In the genomic region with DNA sequence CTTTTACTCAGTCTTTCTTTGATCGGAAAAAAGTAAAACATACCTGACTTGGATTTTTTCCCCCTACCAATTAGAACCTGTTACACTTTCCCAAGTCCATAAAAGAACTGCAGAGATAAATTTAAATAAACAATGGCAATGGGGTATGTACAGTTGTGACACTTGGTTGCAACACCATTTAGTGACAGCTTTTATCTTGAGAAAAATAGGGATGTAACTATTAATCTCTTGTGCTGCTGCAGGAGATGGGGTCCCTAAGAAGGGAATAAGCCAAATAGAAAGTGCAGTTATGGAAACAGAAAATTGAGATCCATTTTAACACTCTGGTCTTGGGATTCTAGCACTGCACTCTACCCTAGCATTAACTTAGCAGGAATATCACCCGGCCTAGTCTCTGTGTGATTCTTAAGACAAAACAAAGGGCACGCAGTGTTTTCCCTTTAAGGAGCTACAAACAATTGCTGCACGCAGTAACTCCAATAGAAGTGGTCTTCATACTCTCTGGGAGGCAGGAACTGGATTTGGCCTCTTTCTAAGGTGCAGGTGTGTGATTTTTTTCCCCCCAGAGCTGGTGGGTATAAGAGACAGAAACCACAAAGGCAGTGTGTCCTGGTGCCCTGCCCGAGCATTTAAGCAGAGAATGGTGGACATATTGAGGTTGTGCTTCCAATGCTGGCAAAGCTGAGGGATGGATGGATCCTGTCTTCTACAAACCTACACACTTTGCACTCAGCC, we compare ENCODE assay signal across 9 mouse cellular contexts. TPM values are rescaled to one million over a fixed set of nuclear protein-coding genes. Genes with fewer than 3 reads are reported as not detected.
DNase-seq lines count a peak whose midpoint lies in the region; ATAC-seq and TF ChIP-seq lines count a peak whose summit lies in the region.
"Had no signal": no experiment of that assay in that cellular context is flagged by ENCODE, and none has a peak within 500 bp of the region (broad histone marks: within the 10 kb centered on the region; RNA-seq: fewer than 3 reads in every experiment).

No protein-coding gene starts in this region.

- no peak for DNase-seq in layer of hippocampus, adult 2 months (ENCODE audit: low spot score in 2 of 2)
- DNase-seq in layer of hippocampus, adult 9-11 months, result no peak
- DNase-seq in forebrain, embryonic 14.5 days (ENCODE audit: low spot score), result no peak
- no peak for DNase-seq in right cerebral cortex, adult 18-20 months
- no peak for DNase-seq in cerebellum, adult 11 months
- DNase-seq in ovary, postnatal 14 days (ENCODE audit: low spot score), result no peak

- H3K4me3 ChIP-seq in layer of hippocampus, adult 2 months, result peak overlapping the region; percentile 68
- peak overlapping the region; percentile 36; the same call in 1 of the 2 replicates for H3K4me3 ChIP-seq in forebrain, embryonic 14.5 days (ENCODE audit: low read depth, low read length)
- peak overlapping the region; percentile 51 for H3K4me3 ChIP-seq in limb, embryonic 13.5 days
- no peak overlapping the region for H3K4me3 ChIP-seq in neural tube, embryonic 12.5 days

- H3K4me2 ChIP-seq in forebrain, embryonic 14.5 days (ENCODE audit: low read length), result peak overlapping the region; percentile 84
- peak overlapping the region; percentile 94 for H3K4me2 ChIP-seq in limb, embryonic 13.5 days (replicated peaks)
- peak overlapping the region; percentile 80 for H3K4me2 ChIP-seq in neural tube, embryonic 12.5 days (replicated peaks)

- no peak for ATAC-seq in forebrain, embryonic 14.5 days
- no peak for ATAC-seq in limb, embryonic 13.5 days (ENCODE audit: low FRiP score, low read depth)
- ATAC-seq in neural tube, embryonic 12.5 days (ENCODE audit: low FRiP score, low read depth), result no peak

- H3K27me3 ChIP-seq in forebrain, embryonic 14.5 days (replicated peaks; ENCODE audit: control insufficient read depth, insufficient read depth, low read length), result peaks cover 12% of the 10 kb centered on the region; the same call in 1 of the 2 replicates
- peaks cover 5% of the 10 kb centered on the region for H3K27me3 ChIP-seq in limb, embryonic 13.5 days
- 0 out of 2 replicates have a peak, but pooled peaks cover 10% of the 10 kb centered on the region for H3K27me3 ChIP-seq in neural tube, embryonic 12.5 days (replicated peaks)

- H3K27ac ChIP-seq in layer of hippocampus, adult 2 months, result peak overlapping the region; percentile 91
- no peak overlapping the region for H3K27ac ChIP-seq in forebrain, embryonic 14.5 days (ENCODE audit: low read depth, low read length)
- peak overlapping the region; percentile 70; the same call in 1 of the 2 replicates for H3K27ac ChIP-seq in limb, embryonic 13.5 days
- no peak overlapping the region for H3K27ac ChIP-seq in neural tube, embryonic 12.5 days

- H3K9ac ChIP-seq in forebrain, embryonic 14.5 days (ENCODE audit: low read length), result peak overlapping the region; percentile 74; the same call in 1 of the 2 replicates
- peak overlapping the region; percentile 76 for H3K9ac ChIP-seq in limb, embryonic 13.5 days
- no peak overlapping the region for H3K9ac ChIP-seq in neural tube, embryonic 12.5 days

- H3K9me3 ChIP-seq in forebrain, embryonic 14.5 days (replicated peaks; ENCODE audit: control insufficient read depth, low read length), result no peaks in the 10 kb centered on the region
- H3K9me3 ChIP-seq in limb, embryonic 13.5 days, result no peaks in the 10 kb centered on the region
- H3K9me3 ChIP-seq in neural tube, embryonic 12.5 days, result no peaks in the 10 kb centered on the region

- H3K36me3 ChIP-seq in forebrain, embryonic 14.5 days (ENCODE audit: control insufficient read depth, insufficient read depth, low read length), result no peaks in the 10 kb centered on the region
- H3K36me3 ChIP-seq in limb, embryonic 13.5 days, result no peaks in the 10 kb centered on the region
- H3K36me3 ChIP-seq in neural tube, embryonic 12.5 days, result no peaks in the 10 kb centered on the region
- H3K36me3 ChIP-seq: G1E had no signal

- WGBS in forebrain, embryonic 14.5 days, result 12% methylated on average over 5 of the region's 5 CpGs
- WGBS in limb, embryonic 13.5 days, result 40% methylated on average over 5 of the region's 5 CpGs
- WGBS in neural tube, embryonic 12.5 days, result 13% methylated on average over 5 of the region's 5 CpGs

- peaks cover 25% of the 10 kb centered on the region for H3K4me1 ChIP-seq in forebrain, embryonic 14.5 days (ENCODE audit: control insufficient read depth, insufficient read depth, low read length)
- peaks cover 58% of the 10 kb centered on the region for H3K4me1 ChIP-seq in limb, embryonic 13.5 days
- peaks cover 15% of the 10 kb centered on the region for H3K4me1 ChIP-seq in neural tube, embryonic 12.5 days

- TF ChIP-seq CTCF in layer of hippocampus, adult 2 months (conservative IDR thresholded peaks at IDR 0.05), result no peak

RNA-seq across cellular contexts. Expression of gene Nfia, which starts 20.1 kb away (rescaled TPM):
- total RNA-seq in layer of hippocampus, adult 2 months (2021), result 100 to 1,000 TPM; 113 to 115 TPM
- 71.5 and 85.9 TPM in 2 replicates for polyA plus RNA-seq in forebrain, embryonic 14.5 days (2014; fragmentation: Nextera tagmentation; extraction: Ambion mirVana)
- polyA plus RNA-seq in limb, embryonic 13.5 days (2015; fragmentation: Nextera tagmentation; extraction: Ambion mirVana), result 88.3 and 88.4 TPM in 2 replicates
- 42.4 and 47.8 TPM in 2 replicates for polyA plus RNA-seq in neural tube, embryonic 12.5 days (2016; fragmentation: Nextera tagmentation; extraction: Ambion mirVana)

RNA-seq across cellular contexts. Expression of gene E130114P18Rik, which starts 25.4 kb away (rescaled TPM):
- 1 to 10 TPM; 7.1 to 7.9 TPM for total RNA-seq in layer of hippocampus, adult 2 months (2021)
- 48.7 and 62.9 TPM in 2 replicates for polyA plus RNA-seq in forebrain, embryonic 14.5 days (2014; fragmentation: Nextera tagmentation; extraction: Ambion mirVana)
- 3.7 and 6.3 TPM in 2 replicates for polyA plus RNA-seq in limb, embryonic 13.5 days (2015; fragmentation: Nextera tagmentation; extraction: Ambion mirVana)
- 17.3 and 20.4 TPM in 2 replicates for polyA plus RNA-seq in neural tube, embryonic 12.5 days (2016; fragmentation: Nextera tagmentation; extraction: Ambion mirVana)
- polyA plus RNA-seq: G1E had no signal

Comparison
In these comparisons a context has a peak if more than half of its experiments do, and no peak if none do; other contexts are left out.
1. H3K27ac ChIP-seq: peak in layer of hippocampus, adult 2 months (single experiment) and limb, embryonic 13.5 days (single experiment); none in forebrain, embryonic 14.5 days (single experiment) and neural tube, embryonic 12.5 days (single experiment).
2. Peak in every context shown above with its lines, with median percentiles within 50 percentile points of each other: H3K4me2 ChIP-seq.